Mouse (Mus musculus): ENCODE data around the gene Eprs. TPM values are rescaled to one million over a fixed set of nuclear protein-coding genes. Genes with fewer than 3 reads are reported as not detected.
"Not testable (repeated sequence)": the region's sequence is repeated elsewhere in the genome, so short reads cannot be mapped to it uniquely, and the experiment has no call there.

Gene Eprs
- 85.2 to 137 TPM (median 93.8 TPM) in 3 replicates for total RNA-seq (2017)

DNA sequence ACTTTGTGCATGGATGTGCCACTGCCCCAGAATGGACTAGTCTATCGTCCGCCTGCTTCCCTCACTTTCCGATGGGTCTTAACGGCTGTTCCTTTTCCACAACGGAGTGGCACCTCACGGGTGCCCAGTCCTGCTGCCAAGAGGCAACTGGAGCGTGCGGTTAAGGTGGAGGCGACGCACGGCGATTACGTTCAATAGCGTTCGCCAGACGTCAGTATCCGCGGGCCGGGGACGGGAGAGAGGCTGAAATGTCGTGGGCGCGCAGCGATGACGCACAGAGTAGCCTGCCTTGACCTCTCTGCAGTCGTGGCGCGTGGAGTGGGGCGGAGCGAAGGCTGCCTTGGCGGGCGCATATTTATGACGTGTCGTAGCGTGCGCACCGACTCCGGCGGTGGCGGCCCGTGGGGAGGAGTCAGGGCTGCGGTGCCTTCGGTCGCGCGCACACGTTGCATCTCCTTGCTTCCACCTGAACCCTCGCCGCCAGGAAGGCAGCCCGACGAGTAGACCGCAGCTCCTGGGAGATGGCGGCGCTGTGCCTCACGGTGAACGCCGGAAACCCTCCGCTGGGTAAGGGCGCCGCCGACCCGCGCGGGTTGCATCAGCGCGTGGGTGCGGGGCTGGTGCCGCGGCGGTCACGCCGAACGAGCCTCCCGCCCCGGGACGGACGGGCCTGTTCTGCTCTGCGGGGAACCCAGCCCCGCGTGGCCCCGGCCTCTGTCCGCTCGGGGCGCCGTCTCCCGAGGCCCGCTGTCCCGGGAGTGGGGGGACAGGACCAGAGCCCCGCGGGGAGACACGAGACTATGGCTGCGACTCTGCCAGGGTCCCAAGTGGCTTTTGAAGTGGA is at the start of gene Eprs:
TSS of gene Eprs (plus strand) at position 368 of the 844 bp plus-strand sequence.
- peak; percentile 99 for ATAC-seq (replicated peaks; ENCODE audit: insufficient number of reproducible peaks, low FRiP score, low TSS enrichment, poor library complexity, severe bottlenecking)

DNA sequence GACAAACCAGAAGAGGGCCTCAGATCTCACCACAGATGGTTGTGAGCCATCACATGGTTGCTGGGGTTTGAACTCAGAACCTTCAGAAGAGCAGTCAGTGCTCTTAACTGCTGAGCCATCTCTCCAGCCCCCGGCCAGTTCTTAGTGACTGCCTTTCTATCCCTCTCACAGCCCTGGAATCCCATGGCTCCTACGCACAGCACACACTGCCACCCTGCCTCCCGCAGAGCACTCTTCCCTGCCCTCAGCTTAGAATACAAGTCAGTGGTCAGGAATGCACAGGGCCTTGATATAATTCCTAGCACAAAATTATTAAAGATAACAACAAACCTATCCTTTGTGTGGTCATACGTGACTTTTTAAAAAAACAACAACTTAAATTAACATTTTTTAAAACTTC is 48.3 kb upstream of the Eprs start:
- no peak for ATAC-seq (replicated peaks; ENCODE audit: insufficient number of reproducible peaks, low FRiP score, low TSS enrichment, poor library complexity, severe bottlenecking)

DNA sequence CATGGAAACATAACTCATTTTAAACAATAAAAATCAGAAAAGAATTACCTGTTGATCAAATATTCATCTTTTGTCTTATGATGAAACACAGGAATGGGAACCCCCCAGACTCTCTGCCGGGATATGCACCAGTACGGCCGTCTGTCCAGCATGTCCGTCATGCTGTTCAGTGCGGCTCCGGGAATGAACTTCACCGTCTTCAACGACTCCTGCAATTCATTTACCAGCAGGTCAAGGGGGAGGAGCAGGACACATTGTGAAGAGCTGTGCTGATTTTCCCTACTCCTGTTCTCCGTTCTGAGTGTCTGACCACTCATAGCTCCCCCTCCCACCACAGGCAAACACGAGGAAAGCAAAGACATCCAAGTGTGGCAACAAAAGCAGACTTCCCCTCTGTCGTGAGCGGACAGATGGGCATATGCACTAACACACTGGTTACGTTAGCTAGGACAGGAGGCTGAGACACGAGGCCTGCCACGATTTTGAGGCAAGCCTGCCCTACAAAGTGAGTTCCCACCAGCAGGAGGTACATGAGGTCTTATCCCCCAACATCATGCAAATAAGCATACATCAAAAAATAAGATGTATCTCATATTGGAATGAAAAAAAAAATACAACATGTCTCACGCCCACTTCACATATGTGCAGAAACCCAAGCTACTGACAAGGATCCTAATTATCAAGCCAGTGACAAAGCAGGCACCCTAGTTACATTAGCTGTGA is 46.8 kb upstream of the Eprs start:
- no peak for ATAC-seq (replicated peaks; ENCODE audit: insufficient number of reproducible peaks, low FRiP score, low TSS enrichment, poor library complexity, severe bottlenecking)

DNA sequence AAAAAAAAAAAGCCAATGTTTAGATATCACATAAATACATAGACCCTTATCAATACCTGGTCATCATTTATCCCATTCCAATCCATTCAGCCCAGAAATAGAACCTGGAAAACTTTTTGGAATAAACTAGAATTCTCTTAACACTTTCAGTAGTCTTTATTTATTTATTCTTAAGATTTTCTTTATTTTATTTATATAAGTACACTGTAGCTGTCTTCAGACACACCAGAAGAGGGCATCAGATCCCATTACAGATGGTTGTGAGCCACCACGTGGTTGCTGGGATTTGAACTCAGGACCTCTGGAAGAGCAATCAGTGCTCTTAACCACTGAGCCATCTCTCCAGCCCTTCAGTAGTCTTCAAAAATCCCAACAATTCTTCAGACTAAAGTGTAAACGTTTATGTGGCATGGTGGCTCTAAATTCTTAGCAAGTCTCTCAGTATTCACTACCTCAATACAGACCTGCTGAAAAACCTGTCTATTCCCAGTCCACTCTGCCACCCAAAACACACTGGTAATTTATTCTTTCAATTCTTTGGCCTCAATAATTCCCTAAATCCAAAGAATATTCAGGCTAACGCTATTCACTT is 35.0 kb upstream of the Eprs start:
- ATAC-seq (replicated peaks; ENCODE audit: insufficient number of reproducible peaks, low FRiP score, low TSS enrichment, poor library complexity, severe bottlenecking): not testable (repeated sequence)

DNA sequence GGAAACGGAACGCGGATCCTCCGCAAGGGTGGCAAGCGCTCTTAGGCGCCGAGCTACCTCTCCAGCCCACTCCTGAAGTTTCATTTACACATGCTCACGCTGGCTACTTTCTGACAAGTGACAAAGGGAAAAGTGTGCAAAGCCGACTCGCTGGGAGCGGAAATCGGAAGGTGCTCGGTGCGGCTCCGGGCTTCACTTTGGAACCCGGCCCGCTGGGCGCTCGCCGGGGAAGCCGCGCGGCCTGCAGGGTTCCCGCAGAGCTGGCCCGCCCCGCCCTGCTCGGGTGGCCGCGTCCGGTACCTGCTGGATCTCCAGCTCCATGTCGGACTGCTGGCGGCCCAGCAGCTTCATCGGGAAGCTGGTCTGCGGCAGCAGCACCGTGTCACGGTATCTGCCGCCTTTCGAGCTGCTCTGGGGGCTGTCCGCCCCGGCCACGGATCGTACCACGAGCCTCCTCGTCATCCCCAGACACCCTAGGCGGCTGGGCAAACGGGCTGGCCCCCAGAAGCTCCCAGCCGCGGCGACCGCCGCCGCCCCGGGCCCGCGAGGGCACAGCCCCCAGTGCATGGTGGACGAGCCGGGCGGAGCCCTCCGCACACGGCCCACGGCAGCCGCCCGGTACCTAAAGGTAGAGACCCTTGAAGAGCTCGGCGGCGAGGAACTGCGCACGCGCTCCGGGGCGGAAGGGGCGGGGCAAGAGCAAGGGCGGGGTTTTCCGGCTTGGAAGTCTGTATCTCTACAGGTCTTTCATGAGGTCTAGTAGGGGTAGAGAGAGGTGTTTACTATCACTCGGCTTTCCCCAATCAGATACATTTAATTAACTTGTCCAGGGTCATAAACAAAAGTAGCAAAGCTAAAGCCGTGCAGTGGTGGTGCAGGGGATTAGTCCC is 33.9 kb upstream of the Eprs start, which contains the start of gene Iars2:
TSS of gene Iars2 (minus strand) at position 676 of the 890 bp plus-strand sequence.
- peak; percentile 28; the same call in 1 of the 2 replicates for ATAC-seq (replicated peaks; ENCODE audit: insufficient number of reproducible peaks, low FRiP score, low TSS enrichment, poor library complexity, severe bottlenecking)

DNA sequence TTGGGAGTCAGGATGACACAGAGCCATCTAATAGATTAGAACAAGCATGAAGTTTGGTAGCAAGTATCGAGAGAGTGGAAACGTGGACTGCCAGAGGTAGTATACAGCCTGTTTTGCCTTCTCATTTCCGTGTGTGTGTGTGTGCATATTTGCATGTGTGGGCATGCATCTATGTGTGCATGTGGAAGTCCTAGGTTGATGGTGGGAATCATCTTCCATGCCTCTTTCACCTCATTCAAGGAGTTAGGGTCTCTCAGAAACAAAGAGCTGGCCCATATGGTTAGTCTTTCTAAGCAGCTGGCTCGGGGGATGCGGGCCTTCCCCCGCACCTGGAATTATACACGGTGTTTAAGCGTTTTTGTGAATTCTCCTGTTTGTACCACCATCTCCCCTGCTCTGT is 33.0 kb upstream of the Eprs start:
- no peak for ATAC-seq (replicated peaks; ENCODE audit: insufficient number of reproducible peaks, low FRiP score, low TSS enrichment, poor library complexity, severe bottlenecking)

DNA sequence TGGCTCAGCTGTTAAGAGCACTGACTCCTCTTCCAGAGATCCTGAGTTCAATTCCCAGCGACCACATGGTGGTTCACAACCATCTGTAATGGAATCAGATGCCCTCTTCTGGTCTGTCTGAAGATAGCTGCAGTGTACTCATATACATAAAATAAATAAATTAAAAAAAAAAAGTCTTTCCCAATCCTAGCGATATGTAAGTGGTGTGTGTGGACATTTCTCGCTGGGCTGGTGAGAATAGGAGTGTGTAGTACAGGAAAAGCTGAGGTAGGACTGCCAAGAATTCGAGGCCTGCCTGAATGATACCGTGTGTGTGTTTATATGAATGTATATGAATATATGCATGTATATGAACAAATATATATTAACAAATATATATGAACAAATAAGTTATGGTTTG is 31.5 kb upstream of the Eprs start:
- no peak for ATAC-seq (replicated peaks; ENCODE audit: insufficient number of reproducible peaks, low FRiP score, low TSS enrichment, poor library complexity, severe bottlenecking)

DNA sequence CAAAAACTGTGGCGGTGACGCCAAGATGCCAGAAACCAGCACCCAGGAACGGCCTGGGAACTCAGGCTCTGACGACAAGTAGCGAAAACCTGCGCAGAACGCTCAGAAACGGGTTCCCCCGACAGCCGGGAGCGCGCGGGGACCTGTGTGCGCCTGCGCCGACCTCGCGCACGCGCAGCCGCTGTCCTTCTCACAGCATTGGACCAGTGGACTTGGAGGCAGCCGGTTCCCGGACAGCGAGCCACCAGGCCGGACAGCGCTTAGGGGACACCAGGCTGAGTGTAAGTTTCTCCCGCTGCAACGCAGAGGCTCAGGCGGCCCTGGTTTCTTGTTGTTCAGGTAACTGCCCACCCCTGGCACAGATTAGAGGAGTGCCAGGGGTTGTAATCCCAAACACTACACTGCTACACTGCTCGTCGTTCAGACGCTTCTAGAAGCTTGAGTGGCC is 30.8 kb upstream of the Eprs start, which contains the start of gene Bpnt1:
TSS of gene Bpnt1 (plus strand) at position 167 of the 448 bp plus-strand sequence.
- ATAC-seq (replicated peaks; ENCODE audit: insufficient number of reproducible peaks, low FRiP score, low TSS enrichment, poor library complexity, severe bottlenecking): peak; percentile 74

DNA sequence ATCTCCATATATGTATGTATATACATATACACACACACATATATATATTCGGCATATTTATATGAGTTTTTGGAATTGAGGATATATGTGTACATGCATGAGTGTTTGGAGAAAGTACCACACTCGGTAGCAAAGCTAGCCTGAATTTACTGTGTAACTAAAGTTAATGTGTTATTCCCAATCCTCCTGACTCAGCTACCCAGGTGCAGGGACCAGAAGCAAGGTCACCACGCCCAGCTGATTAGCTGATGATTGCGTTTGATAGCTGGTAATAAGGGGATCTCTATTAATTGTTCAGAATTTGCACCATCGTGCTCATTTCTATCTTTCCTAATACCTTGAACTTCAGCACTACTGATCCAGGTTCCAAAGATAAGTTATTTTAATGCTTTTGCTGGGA is 29.2 kb upstream of the Eprs start:
- ATAC-seq (replicated peaks; ENCODE audit: insufficient number of reproducible peaks, low FRiP score, low TSS enrichment, poor library complexity, severe bottlenecking): no peak

DNA sequence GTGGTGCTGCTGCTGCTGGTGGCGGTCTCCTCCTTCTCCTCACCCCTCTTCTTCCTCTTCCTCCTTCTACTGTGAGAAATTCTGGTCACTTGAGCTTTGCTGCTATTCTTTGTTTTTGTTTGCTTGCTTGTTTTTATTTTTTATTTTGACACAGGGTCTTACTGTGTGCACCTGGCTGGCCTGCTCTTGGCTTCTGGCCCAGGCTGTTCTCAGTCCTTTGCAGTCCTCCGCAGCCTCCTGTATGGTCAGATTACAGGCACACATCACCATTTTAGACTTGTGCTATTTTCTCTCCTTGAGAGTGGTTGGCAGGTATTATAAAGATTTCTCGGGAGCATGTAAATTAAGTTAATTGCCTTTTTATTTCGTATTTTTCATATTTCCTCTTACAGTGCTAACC is 28.7 kb upstream of the Eprs start:
- ATAC-seq (replicated peaks; ENCODE audit: insufficient number of reproducible peaks, low FRiP score, low TSS enrichment, poor library complexity, severe bottlenecking): no peak

DNA sequence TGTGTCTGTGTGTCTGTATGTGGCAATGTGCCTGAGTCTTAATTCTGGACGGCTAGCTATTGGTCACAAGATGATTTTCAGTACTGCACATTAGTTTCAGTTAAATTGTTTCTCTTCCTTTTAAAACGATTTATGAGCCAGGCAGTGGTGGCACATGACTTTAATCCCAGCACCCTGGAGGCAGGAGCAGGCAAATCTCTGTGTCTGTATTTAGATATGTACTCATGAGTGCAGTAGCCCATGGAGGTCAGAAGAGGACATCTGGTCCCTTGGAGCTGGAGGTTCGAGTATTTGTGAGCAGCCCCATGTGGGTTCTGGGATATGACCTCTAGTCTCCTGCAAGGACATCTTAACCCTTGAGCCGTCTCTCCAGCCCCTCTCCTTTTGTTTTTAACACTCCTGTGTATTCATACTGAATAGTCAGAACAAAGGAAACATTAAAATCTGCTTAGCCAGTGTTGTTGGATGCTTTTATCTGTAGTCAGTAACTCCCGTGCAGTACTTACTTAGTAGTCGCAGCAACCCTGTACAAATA is 27.5 kb upstream of the Eprs start:
- ATAC-seq (replicated peaks; ENCODE audit: insufficient number of reproducible peaks, low FRiP score, low TSS enrichment, poor library complexity, severe bottlenecking): no peak

DNA sequence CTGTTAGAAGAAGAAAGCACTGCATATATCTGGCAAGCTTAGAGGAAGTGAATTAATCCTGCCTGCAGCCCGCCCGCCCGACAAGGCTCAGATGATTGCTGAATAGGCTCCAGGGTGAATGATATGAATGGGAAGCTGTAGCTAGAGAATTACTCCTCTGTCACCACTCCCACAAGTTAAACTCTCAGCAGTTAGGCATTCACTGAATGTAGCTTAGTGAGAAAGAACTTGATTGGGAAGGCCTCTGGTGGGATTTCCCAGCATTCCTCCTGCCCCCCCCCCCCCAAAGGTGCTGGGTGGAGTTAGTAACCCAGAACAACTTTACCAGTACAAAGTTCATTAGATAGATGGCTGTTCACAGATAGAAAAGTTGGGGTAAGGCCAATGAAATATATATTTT is 26.3 kb upstream of the Eprs start:
- ATAC-seq (replicated peaks; ENCODE audit: insufficient number of reproducible peaks, low FRiP score, low TSS enrichment, poor library complexity, severe bottlenecking): no peak

DNA sequence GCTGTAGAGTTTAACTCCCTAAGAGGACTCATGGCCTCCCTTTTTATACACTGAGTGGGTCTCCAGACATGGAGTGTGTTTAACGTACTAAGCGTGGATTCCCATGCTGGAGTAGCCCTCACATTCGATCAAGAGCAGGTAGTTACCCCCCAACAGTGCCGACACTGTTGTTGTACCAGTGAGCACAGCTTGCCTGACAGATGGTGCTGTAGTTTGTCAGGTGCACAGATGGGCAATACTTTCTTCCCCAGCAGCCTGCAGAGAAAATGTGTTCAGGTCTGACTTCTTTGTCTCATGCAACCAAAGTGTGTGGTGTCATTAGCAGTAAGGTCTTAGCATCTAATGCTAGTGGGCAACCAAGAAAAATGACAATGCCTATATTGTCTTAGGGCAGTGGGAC is 20.4 kb upstream of the Eprs start:
- no peak for ATAC-seq (replicated peaks; ENCODE audit: insufficient number of reproducible peaks, low FRiP score, low TSS enrichment, poor library complexity, severe bottlenecking)

DNA sequence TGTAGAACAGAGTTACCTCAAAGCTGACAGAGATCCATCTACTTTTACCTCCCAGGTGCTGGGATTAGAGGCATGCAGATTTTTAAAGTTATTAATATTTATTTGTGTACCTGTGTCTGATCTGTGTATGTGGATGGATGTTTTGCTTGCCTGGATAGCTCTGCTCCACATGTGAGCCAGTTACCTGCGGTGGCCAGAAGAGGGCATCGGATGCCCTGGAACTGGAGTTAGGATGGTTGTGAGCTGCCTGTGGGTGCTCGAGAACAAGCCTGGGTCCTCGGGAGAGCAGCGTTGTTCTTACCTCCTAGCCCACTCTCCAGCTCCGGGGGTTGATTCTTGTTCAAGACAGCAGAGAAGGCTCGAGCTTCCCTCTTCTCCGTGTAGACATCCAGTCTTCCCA is 19.4 kb upstream of the Eprs start:
- no peak for ATAC-seq (replicated peaks; ENCODE audit: insufficient number of reproducible peaks, low FRiP score, low TSS enrichment, poor library complexity, severe bottlenecking)

DNA sequence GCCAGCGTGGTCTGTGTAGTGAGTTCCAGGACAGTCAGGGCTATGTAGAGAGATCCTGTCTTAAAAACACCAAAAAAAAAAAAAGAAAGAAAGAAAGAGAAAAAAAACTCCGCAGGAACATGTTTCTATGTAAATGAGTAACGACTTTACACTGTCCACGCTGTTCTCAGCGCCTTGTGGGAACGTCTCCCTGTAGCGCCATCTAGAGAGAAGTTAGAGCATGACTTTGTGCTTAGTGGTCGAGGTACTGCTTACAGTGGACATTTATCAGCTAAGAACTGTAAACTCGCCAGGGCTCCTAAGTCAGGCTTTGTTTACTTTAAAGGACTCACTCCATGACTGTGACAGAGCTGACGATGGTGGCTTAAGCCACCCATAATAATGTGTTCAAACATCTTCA is 16.7 kb upstream of the Eprs start:
- no peak for ATAC-seq (replicated peaks; ENCODE audit: insufficient number of reproducible peaks, low FRiP score, low TSS enrichment, poor library complexity, severe bottlenecking)

DNA sequence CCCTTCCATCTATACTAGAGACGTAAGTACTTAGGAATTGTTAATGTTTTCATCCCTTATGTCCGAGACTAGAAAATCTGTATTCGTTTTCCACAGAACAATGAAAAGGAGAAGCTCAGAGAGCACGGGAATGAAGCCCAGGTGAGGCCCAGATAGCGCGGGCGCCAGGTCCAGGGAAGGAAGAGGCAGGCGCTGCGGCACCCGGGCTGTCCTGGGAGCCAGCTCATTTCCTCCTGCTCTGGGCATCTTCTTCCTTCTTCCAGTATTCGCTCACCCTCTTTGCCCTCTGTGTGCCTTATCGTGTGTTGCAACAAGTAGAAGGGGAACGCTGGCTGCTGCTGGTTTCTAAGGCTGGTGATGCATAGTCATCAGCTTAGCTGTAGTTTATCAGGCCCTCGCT is 13.1 kb upstream of the Eprs start:
- ATAC-seq (replicated peaks; ENCODE audit: insufficient number of reproducible peaks, low FRiP score, low TSS enrichment, poor library complexity, severe bottlenecking): no peak

DNA sequence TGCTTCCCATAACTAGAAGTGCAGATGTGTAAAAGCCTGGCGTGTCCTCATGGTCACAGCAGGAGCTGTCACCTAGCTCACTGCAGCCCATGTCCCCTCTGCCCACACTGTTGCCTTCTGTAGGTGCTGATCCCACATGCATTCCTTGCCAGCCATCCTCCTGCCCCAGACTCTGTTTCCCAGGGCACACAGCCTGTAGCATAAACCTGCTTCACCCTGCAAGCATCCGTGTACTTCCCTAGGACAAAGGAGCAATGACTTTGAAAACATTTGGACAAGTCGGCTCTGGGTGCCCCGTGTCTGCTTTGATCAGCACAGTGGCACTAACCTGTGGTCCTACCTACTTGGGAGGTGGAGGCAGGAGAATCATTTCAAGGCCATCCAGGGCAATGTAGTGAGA is 12.2 kb upstream of the Eprs start:
- no peak for ATAC-seq (replicated peaks; ENCODE audit: insufficient number of reproducible peaks, low FRiP score, low TSS enrichment, poor library complexity, severe bottlenecking)

DNA sequence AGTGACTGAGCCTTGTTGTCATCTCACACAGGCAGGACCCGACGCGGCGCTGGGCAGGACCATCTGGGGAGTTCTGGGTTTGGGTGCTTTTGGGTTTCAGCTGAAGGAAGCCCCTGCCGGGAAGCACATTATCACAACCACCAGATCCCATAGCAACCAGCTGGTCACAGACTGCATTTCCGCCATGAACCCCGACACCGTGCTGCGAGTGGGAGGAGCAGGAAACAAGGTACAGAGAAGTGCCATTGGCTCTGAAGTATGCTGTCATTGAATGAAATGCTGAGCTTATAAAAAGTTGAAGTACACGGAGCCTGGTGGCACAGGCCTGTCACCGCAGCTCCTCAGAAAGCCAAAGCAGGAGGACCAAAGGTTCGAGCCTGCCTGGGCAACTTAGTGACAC is 10.7 kb upstream of the Eprs start:
- no peak for ATAC-seq (replicated peaks; ENCODE audit: insufficient number of reproducible peaks, low FRiP score, low TSS enrichment, poor library complexity, severe bottlenecking)

Data from monocyte, adult 5-6 weeks (primary cell).